Mouse (Mus musculus): ENCODE measurements around the gene Pgap3.
"Not testable (repeated sequence)": the region's sequence is repeated elsewhere in the genome, so short reads cannot be mapped to it uniquely, and the experiment has no call there.

Pgap3 gene

GRCm38 (mm10) chr11:98383261-98384030 lies 16.8 kb downstream of the Pgap3 start, which contains the start of gene Tcap:
TSS of gene Tcap (plus strand) at chr11:98383811.
- DNase-seq (ENCODE audit: extremely low spot score, low spot score) = no peak

GRCm38 (mm10) chr11:98382405-98382804 lies 17.9 kb downstream of the Pgap3 start:
- not testable (repeated sequence) for DNase-seq (ENCODE audit: extremely low spot score, low spot score)

DNA sequence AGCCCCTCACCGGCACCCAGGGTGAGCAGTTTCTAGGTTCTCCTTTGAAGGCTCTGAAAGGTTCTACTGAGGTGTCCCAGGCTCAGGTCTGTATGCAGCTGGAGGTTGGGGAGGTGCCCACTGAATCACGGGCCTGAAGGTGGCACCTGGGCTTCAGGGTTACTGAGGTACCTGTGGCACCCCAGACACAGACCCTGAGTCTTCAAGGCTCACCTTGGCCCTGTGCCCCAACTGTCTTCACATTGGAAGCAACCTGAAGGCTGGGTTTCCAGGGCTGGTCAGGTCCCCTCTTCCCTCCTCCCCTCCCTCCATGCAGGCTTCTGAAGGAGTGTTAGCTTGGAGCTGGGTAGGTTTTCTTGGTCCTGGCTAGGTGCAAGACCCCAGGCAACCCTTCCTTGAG lies 18.6 kb downstream of the Pgap3 start:
- no peak for DNase-seq (ENCODE audit: extremely low spot score, low spot score)

- no peak for DNase-seq (ENCODE audit: extremely low spot score, low spot score)
Measured at GRCm38 (mm10) chr11:98380106-98380505, 20.2 kb downstream of the Pgap3 start.

- no peak for DNase-seq (ENCODE audit: extremely low spot score, low spot score)
Measured at GRCm38 (mm10) chr11:98379379-98379778, 20.9 kb downstream of the Pgap3 start.

DNA sequence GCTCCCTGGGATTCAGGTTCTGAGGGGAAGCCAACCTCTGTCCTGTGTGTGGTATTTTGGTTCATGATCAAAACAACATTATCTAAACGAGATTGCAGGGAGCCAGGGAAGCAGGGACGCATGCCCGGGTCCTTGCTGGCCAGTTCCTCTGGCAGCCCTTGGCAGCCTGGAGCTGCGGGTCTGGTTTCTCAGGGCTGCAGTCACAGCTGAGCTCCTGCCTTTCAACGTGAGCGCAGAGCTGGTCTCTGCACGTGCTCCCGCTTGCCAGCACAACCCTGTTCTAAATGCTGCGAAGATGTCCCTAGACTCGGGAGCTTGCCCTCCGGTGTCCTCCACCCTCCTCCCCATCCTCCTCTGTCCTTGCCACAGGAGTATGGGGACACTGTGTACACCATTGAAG lies 22.5 kb downstream of the Pgap3 start:
- DNase-seq (ENCODE audit: extremely low spot score, low spot score) = no peak

GRCm38 (mm10) chr11:98376756-98377155 lies 23.5 kb downstream of the Pgap3 start:
- no peak for DNase-seq (ENCODE audit: extremely low spot score, low spot score)

GRCm38 (mm10) chr11:98374266-98374665 lies 26.0 kb downstream of the Pgap3 start:
- no peak for DNase-seq (ENCODE audit: extremely low spot score, low spot score)

- no peak for DNase-seq (ENCODE audit: extremely low spot score, low spot score)
Measured at GRCm38 (mm10) chr11:98373244-98373643, 27.0 kb downstream of the Pgap3 start.

DNA sequence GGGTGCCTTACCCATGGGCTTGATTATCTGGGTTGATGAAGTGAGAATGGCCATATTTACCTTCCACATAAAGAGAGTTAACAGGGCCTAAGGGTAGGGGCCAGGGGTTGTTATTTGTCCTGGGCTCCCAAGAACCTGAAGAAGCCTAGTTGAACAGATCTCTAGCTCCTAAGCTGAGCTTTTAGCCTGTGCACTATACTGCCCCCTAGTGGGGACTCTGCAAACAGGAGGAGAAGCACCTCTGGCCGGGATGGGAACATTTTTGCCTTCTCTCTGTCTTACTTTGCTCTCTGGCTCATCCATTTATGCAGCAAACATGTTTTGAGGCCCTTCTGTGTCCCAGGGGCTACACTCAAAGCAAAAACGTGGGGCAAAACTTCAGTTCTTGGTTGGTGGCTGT lies 27.9 kb downstream of the Pgap3 start:
- DNase-seq (ENCODE audit: extremely low spot score, low spot score) = peak; percentile 73

GRCm38 (mm10) chr11:98371556-98372240 lies 28.6 kb downstream of the Pgap3 start:
- no peak for DNase-seq (ENCODE audit: extremely low spot score, low spot score)

DNA sequence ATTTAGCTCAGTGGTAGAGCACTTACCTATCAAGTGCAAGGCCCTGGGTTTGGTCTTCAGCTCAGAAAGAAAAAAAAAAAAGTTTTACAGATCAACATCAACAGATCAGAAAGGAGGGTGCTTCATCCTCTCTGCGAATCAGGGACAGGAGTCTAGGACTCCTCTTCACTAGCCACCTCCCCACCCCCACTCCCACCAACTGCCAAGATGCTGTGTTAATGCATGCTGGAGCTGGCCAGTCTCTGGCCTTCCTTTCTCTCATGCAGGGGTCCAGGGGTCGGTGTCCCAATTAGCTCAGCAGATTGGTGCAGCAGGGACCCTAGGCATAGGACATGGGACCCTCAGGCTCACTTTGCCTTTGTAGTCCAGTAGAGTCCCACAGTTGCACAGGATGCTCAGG lies 29.7 kb downstream of the Pgap3 start:
- no peak for DNase-seq (ENCODE audit: extremely low spot score, low spot score)

GRCm38 (mm10) chr11:98369337-98369736 lies 31.0 kb downstream of the Pgap3 start:
- DNase-seq (ENCODE audit: extremely low spot score, low spot score) = no peak

GRCm38 (mm10) chr11:98367863-98368186 lies 32.5 kb downstream of the Pgap3 start:
- DNase-seq (ENCODE audit: extremely low spot score, low spot score) = no peak

DNA sequence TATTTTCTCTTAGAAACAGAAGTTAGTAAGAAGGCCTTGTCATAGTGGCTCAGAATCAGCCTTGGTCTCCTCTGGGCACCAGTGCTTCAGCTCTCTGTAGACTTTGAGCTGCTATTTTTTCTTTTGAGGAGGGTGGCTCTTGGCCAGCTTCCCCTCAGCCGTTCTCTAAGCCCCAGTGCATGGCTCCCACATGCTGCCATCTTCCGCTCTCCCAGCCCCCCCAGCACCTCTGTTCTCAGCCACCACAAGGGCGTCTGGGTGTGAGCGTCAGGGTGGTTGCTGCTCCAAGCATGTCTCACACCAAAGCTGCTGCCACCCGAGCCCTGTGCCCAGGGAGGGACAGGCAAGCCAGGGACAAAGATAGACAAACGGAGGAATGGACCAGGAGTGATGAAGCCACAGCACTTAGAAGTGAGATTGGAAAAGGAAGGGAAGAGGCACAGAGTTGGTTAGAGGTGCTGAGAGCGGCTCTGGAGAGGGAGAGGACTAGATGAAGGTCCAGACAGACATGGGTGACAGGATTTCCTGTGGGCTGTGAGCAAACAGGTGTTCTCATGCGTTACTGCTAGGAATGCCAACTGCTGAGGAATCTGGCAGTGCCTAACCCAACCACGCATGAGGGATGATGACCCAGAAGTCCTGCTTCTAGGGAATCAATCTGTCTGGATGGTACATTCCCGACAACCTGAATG lies 33.0 kb downstream of the Pgap3 start:
- no peak for DNase-seq (ENCODE audit: extremely low spot score, low spot score)

GRCm38 (mm10) chr11:98366290-98366689 lies 34.0 kb downstream of the Pgap3 start:
- no peak for DNase-seq (ENCODE audit: extremely low spot score, low spot score)

GRCm38 (mm10) chr11:98364410-98364809 lies 35.9 kb downstream of the Pgap3 start:
- DNase-seq (ENCODE audit: extremely low spot score, low spot score) = no peak

GRCm38 (mm10) chr11:98363817-98364216 lies 36.5 kb downstream of the Pgap3 start:
- DNase-seq (ENCODE audit: extremely low spot score, low spot score) = no peak

DNA sequence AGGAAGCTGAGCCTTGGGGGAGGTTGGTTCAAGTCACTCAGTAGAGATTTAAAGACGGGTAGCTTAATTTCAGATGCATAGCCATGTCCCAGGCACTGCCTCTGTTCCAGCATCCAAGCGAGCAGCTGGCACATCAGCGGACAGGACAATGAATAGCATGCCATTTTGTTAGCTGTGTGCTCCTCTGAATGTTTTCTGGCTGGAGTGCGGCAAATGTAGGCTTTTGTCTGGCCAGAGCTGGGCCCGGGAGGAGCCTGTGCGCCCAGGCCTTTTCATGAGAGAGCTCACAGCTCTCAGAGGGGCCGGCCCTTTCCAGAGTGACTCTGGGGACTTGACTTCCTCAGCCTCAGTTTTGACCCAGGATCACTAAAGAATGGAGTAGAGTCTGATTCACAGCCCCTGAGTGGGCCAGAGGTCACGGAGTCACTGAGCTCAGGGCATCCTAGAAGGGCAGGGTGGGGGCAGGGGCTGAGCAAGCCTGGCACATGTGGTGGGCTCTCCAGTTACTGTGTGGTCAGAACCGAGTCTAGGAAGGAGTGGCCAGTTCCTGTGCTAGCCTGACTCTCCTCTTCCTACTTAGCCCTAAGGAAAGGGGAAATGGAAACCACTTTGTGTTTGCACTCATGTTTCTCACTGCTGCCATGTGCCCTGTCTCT lies 39.3 kb downstream of the Pgap3 start:
- no peak for DNase-seq (ENCODE audit: extremely low spot score, low spot score)

DNA sequence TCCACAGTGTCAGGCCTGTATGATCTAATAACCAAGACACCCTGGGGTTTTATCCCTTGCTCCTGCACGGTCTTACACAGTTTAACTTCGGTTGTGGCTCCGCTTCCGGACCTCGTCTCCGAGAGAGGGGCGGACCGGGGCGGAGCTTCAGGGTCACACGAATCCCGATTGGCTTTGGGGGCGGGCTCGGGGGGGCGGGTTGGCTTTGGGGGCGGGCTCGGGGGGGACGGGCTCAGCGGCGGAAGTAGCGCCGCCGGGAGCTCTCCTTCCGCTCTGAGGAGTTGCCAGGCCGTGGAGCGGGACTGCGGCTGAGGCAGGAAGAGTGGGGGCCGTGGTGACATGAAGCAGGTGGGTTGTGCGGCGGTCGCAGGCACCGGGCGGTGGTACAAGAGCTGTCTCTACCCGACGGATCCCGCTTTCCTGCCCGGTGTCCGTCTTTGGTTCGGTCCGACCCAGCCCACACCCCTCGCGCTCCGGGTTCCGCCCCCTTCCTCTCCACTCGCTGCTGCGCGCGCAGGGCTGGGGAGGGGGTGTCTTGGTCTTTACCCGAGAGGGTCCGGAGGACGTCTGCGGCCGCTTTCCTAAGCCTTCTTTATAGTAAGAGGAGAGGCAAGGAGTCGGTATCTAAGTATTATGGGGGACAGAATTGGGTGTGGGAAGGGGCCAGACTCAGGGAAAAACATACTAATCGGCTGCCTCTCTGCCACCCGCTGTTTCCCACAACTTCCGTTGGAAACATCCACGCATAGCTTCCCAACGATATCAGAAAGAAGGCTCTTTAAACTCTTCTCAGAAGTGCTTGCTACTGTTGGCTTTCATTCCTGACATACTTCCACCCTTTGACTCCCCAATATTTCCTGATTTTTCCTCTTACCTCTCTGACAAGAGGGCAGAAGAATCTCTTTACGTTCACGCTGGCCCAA lies 41.9 kb downstream of the Pgap3 start, which contains the start of gene Stard3:
Gene Stard3, plus strand, starts transcription at position 208 of the 923 bp plus-strand sequence.
- peak; percentile 91 for DNase-seq (ENCODE audit: extremely low spot score, low spot score)
